In the genomic region with DNA sequence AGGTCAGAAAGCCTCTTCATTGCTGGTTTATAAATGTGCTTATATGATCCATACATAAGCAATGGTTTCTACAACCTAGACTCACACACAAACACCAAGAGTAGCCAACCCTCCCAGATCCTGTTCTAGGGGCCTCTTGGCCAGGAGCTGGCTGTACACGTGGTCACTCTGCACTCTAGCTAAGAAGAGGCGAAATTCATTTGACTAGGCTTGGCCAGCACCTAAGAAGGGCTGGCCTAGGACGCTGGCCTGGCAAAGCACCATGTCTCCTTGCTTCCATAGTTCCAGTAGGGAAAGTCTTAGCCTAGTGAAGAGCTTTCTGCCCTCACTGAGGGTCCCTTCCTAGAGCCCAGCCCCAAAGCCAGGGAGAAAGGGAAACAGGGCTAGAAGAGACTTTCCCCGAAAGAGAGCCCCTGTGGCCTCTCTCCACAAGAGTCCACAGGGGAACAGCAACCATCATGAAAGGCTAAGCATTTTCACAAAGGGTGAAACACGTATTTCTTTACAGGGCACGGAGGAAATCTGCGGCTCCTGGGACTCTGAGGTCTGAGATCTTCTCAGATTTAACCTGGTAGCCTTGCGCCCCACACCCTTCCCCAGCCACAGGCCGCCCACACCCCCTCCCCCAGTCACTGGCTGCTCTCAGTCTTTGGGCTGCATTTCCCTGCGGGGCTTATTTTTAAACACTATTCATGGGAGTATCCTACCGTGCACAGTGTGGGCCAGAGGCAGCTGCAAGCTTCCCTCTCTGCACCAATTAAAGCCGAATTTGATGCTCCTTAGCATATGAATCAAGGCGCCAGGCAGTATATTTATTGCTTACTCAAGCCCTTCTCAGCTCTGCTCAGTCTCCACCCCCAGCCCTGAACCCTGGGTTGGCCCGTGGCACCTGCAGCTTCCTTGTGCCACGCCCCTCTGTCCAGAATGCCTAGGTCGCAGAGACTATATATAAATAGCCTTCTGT, we compare ENCODE assay signal across 8 mouse cellular contexts.
DNase-seq lines count a peak whose midpoint lies in the region; ATAC-seq lines count a peak whose summit lies in the region.

No protein-coding gene starts in this region.

- no peaks in the 10 kb centered on the region for H3K27me3 ChIP-seq in heart, embryonic 10.5 days (ENCODE audit: insufficient read depth, poor library complexity, severe bottlenecking)
- H3K27me3 ChIP-seq in neural tube, embryonic 13.5 days = no peaks in the 10 kb centered on the region

- ATAC-seq in neural tube, embryonic 13.5 days (ENCODE audit: low read depth) = peak; percentile 91
- no peak for ATAC-seq in inflammation-experienced regulatory T-cells, adult 6 months

- H3K4me3 ChIP-seq in heart, embryonic 10.5 days = peak overlapping the region; percentile 40
- H3K4me3 ChIP-seq in neural tube, embryonic 13.5 days = no peak overlapping the region

- DNase-seq in heart, embryonic 10.5 days (ENCODE audit: low spot score) = no peak
- no peak for DNase-seq in heart, adult 9 months (ENCODE audit: low spot score in 2 of 2)
- DNase-seq in MN1 (ENCODE audit: low spot score) = peak; percentile 70
- DNase-seq in frontal cortex, adult 2 months (ENCODE audit: extremely low spot score in 1 of 2, low spot score in 1 of 2) = peak; percentile 30 to 66
- DNase-seq in kidney, postnatal 14 days = peak; percentile 58
- no peak for DNase-seq in cerebellum, adult 8-10 months

- H3K9me3 ChIP-seq in heart, embryonic 10.5 days = no peaks in the 10 kb centered on the region
- H3K9me3 ChIP-seq in neural tube, embryonic 13.5 days = no peaks in the 10 kb centered on the region

- H3K27ac ChIP-seq in heart, embryonic 10.5 days = peak overlapping the region; percentile 85
- peak overlapping the region; percentile 93 for H3K27ac ChIP-seq in neural tube, embryonic 13.5 days (replicated peaks)

- H3K36me3 ChIP-seq in heart, embryonic 10.5 days = no peaks in the 10 kb centered on the region
- H3K36me3 ChIP-seq in neural tube, embryonic 13.5 days = no peaks in the 10 kb centered on the region

- H3K9ac ChIP-seq in neural tube, embryonic 13.5 days = peak overlapping the region; percentile 38

- peaks cover 45% of the 10 kb centered on the region for H3K4me1 ChIP-seq in heart, embryonic 10.5 days
- H3K4me1 ChIP-seq in neural tube, embryonic 13.5 days (replicated peaks) = peaks cover 59% of the 10 kb centered on the region

- H3K4me2 ChIP-seq in neural tube, embryonic 13.5 days = peak overlapping the region; percentile 35

- WGBS in heart, embryonic 10.5 days = 12% methylated on average over 16 of the region's 16 CpGs
- 6% methylated on average over 16 of the region's 16 CpGs for WGBS in neural tube, embryonic 13.5 days

Comparison
In these comparisons a context has a peak if more than half of its experiments do, and no peak if none do; other contexts are left out.
1. DNase-seq: peak in MN1 (single experiment), frontal cortex, adult 2 months (2 of 2) and kidney, postnatal 14 days (single experiment); none in heart, embryonic 10.5 days (single experiment), heart, adult 9 months (0 of 2) and cerebellum, adult 8-10 months (single experiment).